Mouse (Mus musculus) activated CD4-positive, CD25-positive, alpha-beta regulatory T cell, adult 4 months (primary cell): ENCODE results near the gene Ccdc15. TPM values are rescaled to one million over a fixed set of nuclear protein-coding genes. Genes with fewer than 3 reads are reported as not detected.

Experiments used
- ATAC-seq: one replicate; pipeline ENCODE4 v1.8.0; 2017
- polyA plus RNA-seq, 2 experiments: library from polyadenylated mRNA; unstranded; fragments of 100-300 nt; shearing (Covaris generic); gene quantifications; one replicate each; pipeline ENCODE4 v1.2.1; 2017

Ccdc15 gene
- 1 to 10 TPM; 3.8 to 6.9 TPM for polyA plus RNA-seq

DNA sequence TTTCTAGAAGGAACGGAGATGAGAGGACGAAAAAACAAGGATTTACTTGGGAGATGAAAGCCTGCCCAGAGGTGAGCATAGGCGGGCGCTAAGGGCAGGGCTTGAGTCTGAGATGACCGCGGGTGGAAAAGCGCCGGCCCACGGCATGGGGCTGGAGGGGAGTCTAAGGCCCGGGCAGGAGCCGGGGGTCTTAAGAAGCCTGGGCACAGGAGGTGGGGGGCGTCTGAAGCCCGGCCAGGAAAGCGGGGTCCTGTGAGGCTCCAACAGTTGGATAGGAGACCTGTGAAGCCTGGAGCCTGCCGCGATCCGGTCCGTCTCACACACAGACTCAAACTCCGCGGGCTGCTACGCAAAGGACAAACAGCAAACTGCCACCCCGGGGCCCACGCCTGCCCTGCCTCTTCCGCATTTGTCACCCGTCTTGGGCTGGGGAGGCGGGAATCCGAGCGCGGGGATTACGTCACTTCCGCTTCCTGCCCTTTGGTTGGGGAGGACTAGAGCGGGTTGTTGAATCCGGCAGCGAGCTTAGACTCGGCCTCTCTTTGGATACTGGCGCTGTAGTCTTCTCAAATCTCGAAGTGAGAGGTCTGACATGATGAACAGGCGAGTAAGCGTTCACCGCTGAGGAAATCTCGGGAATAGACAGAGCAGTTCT is at the start of gene Ccdc15:
Gene Ccdc15, minus strand, starts transcription at position 445 of the 655 bp plus-strand sequence.
- peak; percentile 100 for ATAC-seq

DNA sequence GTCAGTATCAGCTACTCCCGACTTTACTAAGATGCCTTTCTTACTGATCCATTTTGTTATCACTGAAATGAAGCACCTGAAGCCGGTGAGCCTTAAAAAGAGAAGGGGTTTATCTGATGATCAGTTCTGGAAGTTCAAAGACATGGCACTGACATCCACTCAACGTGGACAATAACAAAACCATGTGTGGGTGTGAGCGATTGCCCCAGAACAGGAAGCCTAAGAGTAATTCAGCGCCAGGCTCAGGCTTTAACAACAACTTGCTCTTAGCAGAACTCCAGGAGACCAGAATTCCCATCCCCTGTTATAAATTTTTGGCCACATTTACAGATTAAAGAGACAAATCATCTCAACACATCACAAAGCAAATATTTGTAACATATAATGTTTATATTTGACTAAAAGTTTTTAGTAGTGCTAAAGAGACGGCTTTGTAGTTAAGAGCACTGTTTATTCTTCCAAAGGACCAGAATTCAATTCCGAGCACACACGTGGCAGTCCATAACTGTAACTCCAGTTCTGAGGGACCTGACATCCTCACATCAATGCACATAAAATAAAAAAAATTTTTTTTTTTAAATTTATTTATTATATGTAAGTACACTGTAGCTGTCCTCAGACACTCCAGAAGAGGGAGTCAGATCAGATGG is 45.4 kb upstream of the Ccdc15 start:
- ATAC-seq = no peak

DNA sequence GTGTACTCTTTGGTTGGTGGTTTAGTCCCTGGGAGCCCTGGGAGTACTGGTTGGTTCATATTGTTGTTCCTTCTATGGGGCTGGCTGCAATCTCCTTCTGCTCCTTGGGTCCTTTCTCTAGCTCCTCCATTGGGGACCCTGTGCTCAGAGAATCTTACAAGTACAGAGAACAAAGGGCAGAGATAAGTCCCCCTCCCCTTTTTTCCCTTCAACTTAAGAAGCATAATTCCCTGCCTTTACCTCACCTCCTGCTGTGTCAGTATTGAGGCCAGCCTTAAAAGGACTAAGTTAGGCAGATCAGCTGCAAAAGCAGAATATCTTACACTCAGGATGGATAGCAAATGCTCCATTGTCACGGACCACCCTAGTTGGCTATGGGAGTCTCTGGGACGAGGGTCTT is 43.8 kb upstream of the Ccdc15 start:
- no peak for ATAC-seq

DNA sequence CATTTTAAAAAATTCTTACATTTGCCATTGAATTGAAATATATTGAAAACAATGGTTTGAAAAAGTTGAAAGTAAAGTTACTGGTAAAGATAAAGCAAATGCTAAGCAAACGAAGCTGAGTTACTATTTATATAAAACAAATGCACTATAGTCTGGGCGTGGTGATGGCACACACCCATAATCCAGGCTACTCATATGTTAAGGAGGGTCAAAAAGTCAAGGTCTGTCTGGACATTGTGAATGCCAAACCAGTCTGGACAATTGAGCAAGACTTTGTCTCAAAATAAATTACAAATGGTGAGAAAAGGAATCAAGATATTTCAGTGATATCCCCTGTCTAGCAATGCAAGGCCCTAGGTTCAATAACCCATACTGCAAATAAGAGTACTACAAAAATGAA is 42.7 kb upstream of the Ccdc15 start:
- ATAC-seq = no peak

DNA sequence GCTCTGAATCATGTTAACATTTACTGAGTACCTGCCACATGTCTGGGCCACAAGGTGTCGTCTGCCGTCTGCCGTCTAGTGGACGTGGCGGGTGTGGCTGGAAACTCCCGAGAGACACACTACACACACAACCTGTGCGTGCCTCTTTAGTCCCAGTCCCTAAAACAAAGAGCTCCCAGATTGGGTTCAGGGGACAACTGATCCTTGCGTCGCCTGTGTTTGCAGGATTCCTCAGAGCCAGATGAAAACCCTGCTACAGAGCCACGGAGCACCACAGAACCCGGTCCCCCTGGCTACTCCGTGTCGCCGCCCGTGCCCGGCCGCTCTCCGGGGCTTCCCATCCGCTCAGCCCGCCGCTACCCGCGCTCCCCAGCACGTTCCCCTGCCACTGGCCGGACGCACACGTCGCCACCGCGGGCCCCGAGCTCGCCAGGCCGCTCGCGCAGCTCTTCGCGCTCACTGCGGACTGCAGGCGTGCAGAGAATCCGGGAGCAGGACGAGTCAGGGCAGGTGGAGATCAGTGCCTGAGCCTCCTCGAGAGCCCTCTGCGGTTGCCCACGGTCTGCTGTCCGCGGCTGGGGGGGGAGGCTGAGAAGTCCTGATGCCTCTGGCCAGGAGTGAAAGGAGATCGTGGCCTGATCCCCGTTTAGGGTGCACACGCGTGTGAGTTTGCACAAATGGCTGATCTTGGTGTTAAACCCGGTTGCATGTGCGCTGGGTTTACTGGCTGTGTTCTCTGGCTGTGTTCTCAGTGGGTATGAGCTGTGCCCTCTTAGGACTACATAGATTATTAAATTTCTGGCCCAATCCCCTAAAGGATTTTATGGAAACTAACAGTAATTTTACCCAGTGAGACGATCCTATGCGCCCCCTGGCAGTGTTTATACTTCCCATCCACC is 36.3 kb upstream of the Ccdc15 start:
- no peak for ATAC-seq

DNA sequence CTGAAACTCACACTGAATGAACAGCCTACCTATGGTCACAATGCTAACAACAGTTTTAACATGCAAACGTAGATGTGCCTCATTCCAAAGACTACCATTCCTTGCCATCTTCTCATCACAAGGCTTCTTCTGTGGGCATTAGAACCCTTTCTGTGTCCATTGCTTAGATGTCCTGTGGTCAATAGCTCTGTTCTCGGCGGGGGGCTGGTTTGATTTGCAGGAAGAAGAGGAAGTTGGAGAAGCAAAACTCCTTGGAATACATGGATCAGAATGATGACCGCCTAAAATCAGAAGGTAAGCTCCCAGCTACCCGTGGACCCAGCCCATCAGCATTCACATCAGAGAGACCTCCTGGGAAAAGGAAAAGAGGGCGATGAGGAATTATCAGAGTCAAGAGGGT is 34.9 kb upstream of the Ccdc15 start:
- ATAC-seq = no peak

DNA sequence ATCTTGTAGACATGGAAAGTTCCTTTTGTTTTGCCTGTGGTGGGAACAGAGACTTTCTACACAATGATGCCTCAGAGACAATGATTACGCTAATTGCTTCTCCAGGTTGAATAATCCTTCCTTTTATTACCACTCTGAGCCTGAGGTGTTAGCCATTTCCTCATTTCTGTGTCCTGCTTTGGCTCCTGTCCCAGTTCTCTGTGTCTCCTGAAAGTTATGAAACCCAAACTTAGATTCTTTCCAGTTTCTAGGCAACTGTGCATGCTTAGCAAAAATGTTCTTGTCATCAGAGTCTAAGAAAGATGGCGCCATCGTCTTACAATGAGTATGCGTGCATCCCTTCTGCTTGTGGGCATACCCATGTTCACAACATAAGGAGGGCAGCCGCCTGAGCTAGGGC is 27.5 kb upstream of the Ccdc15 start:
- ATAC-seq = no peak

DNA sequence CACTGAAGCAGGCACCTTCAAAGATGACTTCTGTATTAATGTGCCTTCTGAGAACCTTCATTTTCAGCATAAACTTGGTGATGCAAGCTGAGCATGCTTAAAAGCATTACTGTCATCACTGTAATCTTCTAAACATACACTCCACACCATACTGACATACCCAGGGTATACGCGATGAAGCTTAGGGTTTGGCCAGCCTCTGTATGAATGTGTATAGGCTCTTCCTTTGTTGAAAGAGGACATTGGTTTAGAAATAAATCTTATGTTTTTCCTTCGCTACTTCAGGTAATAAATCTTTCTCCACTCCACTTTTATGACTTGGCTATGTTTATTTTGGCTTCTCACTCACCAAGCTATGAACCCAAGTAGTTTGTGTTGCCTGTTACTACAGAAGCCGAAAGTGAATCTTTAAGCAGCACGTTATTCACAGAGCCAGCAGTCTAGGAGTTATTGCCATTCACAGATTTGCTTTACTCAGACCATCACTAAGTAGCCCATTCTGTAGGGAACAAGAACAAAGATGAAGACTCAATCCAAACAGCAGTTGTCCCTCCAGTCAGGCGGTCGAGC is 23.1 kb upstream of the Ccdc15 start:
- no peak for ATAC-seq

DNA sequence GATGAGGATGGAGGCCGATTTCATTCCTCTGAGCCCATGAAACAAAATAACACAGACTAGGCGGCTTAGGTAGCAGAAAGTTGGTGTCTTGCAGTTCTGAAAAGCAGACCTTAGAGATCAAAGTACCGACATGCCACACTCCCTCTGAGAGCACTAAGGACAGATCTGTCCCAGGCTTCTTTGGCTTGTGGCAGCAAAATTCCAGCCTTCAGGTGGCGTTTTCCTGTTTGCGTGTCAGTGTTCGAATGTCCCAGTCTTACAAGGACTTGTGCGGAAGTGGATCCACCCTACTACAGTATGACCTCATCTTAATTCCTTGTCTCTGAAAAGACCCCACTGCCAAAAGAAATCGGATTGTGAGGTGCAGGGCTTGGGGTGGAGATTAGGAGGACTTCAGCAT is 20.6 kb upstream of the Ccdc15 start:
- ATAC-seq = no peak

DNA sequence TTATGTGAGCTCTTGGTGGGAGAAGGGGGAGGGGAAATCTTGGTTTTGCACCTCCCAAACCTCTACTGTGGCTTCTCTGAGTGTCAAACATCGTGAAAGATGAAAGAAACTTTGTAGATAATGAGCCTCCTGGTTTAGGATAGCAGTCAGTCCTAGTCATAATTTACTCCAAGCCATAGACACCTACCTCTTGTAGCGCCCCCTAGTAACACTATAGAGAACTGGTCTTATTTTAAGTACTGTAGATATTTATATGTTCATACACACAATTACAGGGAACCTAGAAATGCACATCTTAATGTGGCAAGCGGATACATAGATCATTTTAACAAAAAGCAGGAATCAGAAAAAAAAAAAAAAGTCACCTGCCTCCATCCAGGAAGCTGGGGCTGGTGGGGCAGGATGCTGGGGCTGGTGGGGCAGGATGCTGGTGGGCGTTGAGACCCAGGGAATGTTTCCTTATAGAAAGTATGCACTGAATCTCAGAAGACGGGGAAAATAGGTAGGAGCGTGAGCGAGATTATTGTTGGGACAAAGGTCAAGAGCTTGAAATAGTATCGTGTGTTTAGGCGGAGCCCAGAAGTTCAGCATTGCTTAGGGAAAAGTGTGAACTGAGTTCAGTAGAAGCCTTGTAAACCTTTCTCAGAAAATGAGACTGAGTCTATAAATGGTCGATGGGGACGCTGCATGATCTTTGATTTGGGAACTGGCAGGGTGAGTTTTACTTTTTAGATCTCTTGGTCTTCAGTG is 20.0 kb upstream of the Ccdc15 start:
- ATAC-seq = no peak

DNA sequence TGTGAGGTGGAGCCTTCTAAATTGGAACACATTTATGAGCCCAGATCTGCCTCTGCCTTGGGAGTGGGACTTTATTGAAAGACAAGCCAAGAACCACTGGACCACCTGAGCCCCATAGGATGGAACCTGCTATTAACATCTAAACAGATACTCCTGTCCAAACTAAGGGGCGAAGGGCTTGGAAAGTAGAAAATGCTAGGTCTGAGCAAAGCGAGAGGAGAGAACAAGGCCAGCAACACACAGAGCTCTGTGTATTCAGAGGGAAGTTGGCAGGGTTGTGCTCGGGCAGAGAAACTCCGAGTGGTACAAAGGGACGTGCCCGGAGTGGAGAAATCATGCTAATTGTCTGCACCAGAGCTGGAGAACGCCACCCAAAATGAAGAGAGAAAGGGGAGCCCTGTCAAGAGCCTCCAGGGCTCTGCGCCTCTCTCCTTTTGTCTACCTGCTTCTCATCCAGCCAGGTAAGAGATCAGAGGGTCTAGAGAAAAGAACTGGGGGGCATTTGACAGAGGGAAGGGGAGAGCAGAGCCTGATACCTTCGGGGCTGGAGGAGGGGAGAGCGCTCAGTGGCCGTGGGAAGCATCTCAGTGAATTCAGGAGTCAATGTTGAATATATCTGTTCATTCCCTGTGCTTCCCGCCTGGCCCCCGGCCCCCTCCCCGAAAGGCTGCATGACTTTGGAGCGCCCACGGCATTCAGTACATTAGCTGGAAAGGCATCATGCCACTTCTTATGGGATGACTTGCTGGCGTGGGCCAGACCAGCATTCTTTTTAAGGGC is 19.3 kb upstream of the Ccdc15 start, which contains the start of gene Hepacam:
Gene Hepacam, plus strand, starts transcription at position 51 of the 780 bp plus-strand sequence.
- no peak for ATAC-seq

DNA sequence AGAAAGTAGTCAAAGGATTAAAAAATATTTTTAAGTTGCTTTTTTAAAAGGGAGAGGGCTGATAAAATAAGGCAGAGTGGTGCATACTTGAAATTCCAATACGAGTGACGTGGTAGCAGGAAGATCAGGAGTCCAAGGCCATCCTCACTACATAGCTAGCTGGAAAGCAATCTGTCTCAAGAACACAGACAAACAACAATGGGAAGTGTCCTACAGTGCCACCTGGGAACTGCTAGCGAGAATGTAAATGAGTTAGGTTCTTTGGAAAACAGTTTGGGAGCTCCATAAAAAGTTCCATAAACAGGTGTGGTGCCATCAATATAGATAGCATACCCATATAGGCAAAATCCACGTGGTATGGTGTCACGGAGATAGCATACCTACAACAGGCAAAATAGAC is 17.5 kb upstream of the Ccdc15 start:
- no peak for ATAC-seq

DNA sequence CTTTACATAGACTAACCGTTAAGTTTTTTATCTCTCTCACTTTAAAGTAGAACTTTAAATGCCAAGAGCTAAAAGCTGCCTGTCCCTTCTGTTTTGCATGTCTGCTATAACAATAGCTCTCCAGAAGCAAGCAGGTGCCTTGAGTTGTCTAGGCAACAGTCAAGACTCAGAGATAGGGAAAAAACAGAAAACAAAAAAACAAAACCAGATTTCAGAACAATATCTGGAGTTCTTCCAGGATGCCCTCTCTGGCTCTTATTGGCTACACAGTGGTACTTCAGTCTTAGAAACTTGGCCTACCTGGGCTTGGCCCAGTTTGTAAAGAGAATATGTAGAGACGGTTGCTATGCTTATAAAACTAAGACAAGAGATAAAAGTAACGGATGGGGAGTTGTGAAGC is 16.2 kb upstream of the Ccdc15 start:
- no peak for ATAC-seq

DNA sequence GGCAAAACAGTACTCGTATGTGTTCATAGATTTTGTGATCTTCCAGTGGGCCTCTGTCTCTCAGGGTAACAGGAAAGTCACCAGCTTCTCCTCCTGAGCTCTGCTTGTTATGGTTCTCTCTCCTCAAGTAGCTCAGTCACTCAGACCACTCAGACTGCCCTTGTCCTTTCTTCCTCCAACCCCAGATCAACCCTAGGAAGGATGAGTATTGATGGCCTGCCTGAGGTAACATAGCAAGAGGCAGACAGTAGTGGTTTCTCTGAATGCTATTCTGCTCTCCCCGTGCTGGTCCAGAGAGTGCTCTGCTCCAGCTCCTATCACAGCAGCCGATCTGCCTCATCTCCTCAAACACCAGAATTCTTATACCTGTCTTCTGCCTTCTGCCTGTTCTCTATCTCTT is 15.3 kb upstream of the Ccdc15 start:
- no peak for ATAC-seq

DNA sequence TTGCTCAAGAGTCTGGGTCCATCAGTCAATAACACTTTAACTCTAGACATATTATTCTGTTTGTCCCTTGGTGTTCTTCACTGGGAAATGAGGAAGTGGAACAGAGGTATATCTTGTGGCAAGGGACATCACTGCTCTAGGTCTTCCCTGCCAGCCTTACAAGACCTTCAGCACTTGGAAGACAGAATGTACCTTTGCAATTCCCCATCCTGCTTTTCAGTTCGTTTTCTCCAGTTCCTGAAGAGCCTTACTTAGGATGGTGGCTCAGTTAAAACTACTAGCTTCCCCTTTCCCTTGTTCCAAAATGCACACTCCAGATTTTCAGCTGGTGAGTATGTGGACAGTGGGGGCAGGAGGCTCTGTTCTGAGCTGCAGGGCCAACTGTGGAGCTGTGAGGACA is 14.6 kb upstream of the Ccdc15 start:
- ATAC-seq = no peak

DNA sequence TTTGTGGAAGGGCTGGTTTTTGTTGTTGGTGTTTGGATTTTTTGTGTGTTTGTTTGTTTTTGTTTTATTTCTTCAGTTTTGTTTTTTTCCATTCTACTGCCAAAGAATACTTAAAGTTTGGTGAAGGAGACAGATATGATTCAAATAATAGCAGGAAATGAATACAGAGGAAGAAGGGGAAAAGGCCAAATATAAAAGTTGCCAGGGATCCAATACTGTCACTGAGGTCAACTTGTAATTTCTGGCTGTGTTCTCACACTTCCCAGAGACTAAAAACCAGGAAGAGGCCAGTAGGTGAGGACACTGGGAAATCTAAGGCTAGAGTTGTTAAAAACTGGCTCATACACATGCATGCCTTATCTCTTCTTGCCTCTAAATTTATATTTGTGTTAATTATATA is 13.9 kb upstream of the Ccdc15 start:
- ATAC-seq = no peak

DNA sequence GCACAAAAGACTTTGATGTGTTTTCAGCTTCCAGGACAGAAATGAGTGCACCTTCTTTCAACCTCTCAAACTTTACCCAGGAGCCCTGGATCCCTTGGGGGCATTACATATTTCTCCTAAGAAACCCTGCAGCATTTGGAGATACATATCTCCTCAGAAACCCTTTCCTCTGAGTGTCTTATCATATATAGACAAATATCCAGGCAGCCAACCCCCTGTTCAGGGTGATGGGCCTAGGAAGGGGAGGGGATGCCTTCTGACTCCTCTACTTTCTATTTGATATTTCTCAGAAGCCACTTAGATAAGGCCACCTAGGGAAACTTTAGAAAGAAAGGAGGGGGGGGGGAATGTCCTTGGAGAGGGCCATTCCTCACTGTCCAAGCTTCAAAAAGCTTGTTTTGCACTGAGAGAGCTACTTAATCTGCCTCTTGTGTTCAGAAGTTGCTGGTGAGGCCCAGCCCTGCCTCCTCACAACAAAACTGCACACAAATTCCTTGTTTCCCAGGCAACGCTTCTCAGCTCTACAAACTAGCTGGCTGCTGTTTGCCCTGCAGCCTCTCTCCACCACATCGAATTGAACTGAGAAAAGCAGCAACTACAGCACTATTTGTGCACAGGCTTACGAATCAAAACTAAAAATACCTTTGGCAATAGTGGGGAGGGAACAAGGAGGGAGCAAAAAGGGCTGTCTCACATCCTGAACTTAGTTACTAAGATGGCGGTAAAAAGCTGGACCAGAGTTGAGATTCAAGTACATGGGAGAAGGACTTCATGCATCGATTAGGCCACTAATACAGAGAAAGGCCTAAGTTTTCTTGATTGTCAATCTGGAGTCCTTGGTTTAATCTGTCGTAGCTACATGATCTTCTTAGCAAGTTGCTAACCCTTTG is 11.3 kb upstream of the Ccdc15 start:
- no peak for ATAC-seq

DNA sequence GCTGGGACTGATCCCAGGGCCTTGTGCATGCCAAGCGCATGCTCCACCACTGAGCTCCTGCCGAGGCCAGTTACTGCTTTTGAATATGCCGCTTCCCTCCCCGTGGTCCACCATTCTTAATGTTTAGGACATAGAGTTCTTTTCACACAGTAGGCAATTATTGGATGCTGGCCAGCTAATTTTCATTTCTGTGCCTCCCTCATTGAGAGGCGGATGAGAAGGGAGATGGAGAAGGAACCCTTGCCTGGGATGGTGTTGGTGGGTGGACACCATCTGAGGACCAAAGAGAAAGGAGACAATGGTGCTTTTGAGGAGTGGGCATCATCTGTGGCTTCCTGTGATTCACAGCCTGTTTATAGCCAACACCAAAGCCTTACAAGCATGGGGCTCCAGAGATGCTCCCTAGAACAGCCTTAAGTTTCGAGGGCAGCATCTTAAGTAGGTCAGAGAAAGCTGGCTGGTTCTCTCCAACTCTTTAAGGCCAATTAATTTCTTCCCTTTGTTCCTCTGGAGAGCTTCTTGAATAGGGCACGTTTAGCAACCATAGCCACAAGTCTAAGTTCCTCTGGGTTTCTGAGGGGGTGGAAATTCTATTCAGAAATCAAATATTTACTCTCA is 10.6 kb upstream of the Ccdc15 start:
- ATAC-seq = no peak

DNA sequence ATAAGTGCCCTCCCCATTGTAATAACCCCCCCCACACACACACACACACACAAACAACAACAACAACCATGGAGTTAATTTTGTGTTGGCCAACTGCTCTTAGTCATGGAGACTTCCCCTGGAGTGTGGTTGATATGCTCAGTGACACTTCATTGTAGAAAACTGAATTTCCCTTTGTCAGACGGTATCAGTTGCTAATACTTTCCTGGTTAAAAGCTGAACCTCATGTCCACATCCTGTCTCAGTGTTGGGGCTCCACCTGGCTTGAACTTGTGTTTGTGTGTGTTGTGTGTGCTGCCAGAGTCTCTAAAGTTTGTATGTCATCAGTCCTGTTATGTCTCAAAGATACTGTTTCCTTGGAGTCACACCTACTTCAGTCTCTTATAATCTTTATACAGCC is 6.3 kb upstream of the Ccdc15 start:
- peak; percentile 79 for ATAC-seq

DNA sequence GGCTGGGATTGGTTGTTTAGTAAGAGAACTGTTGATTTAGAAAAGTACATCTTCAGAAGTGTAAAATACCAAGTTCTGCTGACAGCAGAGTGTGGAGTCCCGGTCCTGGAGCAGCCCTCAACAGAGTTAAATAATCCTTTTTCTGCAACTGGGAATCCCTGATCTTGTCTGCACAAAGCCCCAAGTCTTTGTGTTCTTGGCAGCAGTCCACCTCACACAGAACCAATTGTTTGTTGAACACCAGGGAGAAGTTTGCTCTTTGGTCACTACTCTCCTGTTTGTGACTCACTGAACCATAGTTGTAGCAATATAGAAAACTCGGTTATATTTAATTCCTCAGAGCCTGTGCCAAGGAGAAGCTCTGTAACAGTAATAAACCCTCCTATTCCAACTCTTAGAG is 3.0 kb upstream of the Ccdc15 start:
- no peak for ATAC-seq
